Mouse (Mus musculus) heart, adult 8-10 months (tissue): ENCODE data around the gene BC051665. TPM values are rescaled to one million over a fixed set of nuclear protein-coding genes. Genes with fewer than 3 reads are reported as not detected.

Experiments
- DNase-seq: peaks from one replicate; pipeline ENCODE4 v3.0.0; 2022; ENCODE audit warnings: low spot score
- total RNA-seq, 4 experiments: library from RNA; stranded (reverse); gene quantifications; 2 replicates each; pipeline ENCODE4 v1.2.4; 2022

The BC051665 gene
- total RNA-seq, 4 experiments from 2014 or later, result not detected

GRCm38 (mm10) chr13:60743381-60744077, 42.6 kb downstream of the BC051665 start:
- DNase-seq, result no peak

GRCm38 (mm10) chr13:60742611-60743010, 43.6 kb downstream of the BC051665 start:
- DNase-seq, result no peak

GRCm38 (mm10) chr13:60740248-60740647, 45.9 kb downstream of the BC051665 start:
- no peak for DNase-seq

GRCm38 (mm10) chr13:60738429-60738828, 47.7 kb downstream of the BC051665 start:
- peak; percentile 82 for DNase-seq

- DNase-seq, result peak; percentile 92
Observed at GRCm38 (mm10) chr13:60737632-60738324, 48.4 kb downstream of the BC051665 start.

GRCm38 (mm10) chr13:60736421-60737105, 49.6 kb downstream of the BC051665 start:
- no peak for DNase-seq

- DNase-seq, result no peak
Observed at GRCm38 (mm10) chr13:60735306-60735705, 50.9 kb downstream of the BC051665 start.

Other genes with a start within 250 kb of the BC051665 start
- 10 to 100 TPM; 26.5 to 33.0 (median 29.5) TPM for gene Dapk1, start 184.4 kb downstream of the BC051665 start, total RNA-seq
- not detected for gene Ctsll3, start 16.5 kb upstream of the BC051665 start, total RNA-seq
- under 1 TPM in 2 of 4 experiments, not detected in 2; 0.31 to 0.92 TPM for gene 4930486L24Rik, start 78.1 kb upstream of the BC051665 start, total RNA-seq
- gene Gm49392, start 110.5 kb upstream of the BC051665 start, total RNA-seq, result 1 to 10 TPM in 3 of 4 experiments, under 1 TPM in 1; 0.69 to 2.7 (median 1.4) TPM
- gene Ctla2b, start 111.1 kb upstream of the BC051665 start, total RNA-seq, result 10 to 100 TPM in 1 of 4 experiments, 1 to 10 TPM in 3; 4.5 to 11.0 (median 6.1) TPM
- not detected for gene Tpbpb, start 118.5 kb upstream of the BC051665 start, total RNA-seq
- not detected for gene Gm49393, start 149.2 kb upstream of the BC051665 start, total RNA-seq
- 1 to 10 TPM; 1.5 to 5.0 (median 3.1) TPM for gene Gm49391, start 150.2 kb upstream of the BC051665 start, total RNA-seq
- 10 to 100 TPM; 61.7 to 73.7 (median 68.6) TPM for gene Ctla2a, start 150.3 kb upstream of the BC051665 start, total RNA-seq
- not detected for gene Tpbpa, start 155.6 kb upstream of the BC051665 start, total RNA-seq
- gene Ctsj, start 219.6 kb upstream of the BC051665 start, total RNA-seq, result not detected